Mouse (Mus musculus): ENCODE measurements around the gene Slc25a34.

DNA sequence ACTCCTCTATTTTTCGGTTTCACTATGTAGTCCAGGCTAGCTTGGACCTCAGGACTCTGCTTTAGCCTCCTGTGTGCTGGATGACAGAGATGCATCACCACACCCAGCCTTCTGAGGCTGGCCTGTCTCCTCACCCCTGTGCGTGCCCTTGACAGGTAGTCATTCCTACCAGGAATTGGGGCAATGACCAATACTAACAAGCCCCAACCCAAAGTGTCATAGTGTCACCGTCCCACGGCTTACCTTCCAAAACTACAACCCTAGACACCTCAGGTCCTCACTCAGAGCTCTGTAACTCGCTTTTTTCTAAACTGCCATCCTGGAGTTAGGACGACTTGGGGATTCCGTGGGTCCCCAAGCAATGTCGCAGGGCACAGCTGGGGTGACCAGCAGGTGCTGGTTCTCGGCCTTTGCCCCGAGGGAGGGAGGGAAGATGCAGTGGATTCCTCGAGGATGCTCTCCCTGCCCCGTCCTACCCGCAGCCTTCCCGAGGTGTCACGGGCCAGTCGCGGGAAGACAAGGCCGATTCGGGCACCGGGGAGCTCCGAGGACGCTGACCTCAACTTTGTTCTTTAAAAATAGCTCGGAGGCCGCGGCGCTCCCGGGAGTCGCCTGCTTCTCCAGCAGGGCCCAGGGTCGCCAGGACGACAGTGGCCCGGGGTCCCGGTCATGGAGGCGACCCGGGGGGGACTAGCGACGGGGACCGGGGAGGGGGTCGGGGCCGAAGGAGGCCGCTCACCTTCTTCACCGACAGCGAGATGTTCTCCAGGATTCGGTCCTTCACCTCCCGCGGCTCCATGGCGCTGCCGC, 39.7 kb upstream of the Slc25a34 start:
- TF ChIP-seq POLR2A (IDR thresholded peaks at IDR 0.05; ENCODE audit: borderline replicate concordance, insufficient read depth, low read length) = no peak
- TF ChIP-seq CTCF (IDR thresholded peaks at IDR 0.05; ENCODE audit: borderline replicate concordance, insufficient read depth, low read depth, low read length) = no peak

Data from cerebellum, adult 2 months (tissue).